Mouse (Mus musculus) bone marrow, adult 2 months (tissue): ENCODE measurements at regions not wholly inside any gene's neighbourhood (a gene's known extent, or its start where the extent isn't known, plus 50 kb on each side); places are given as distances from the start of the nearest gene placed in this dataset.

Experiments used
- H3K27ac ChIP-seq: fragments of 200-500 bp; 2 replicates; pipeline ENCODE4 v1.5.1; 2012; ENCODE audit warnings: low read depth, mild to moderate bottlenecking, control low read depth, inconsistent platforms, low read length; ENCODE audit not compliant: control insufficient read depth, poor library complexity, insufficient read depth
- H3K4me1 ChIP-seq: fragments of 200-500 bp; 2 replicates; pipeline ENCODE4 v1.6.1; 2011; ENCODE audit warnings: low read length; ENCODE audit not compliant: control insufficient read depth, insufficient read depth
- H3K4me3 ChIP-seq: fragments of 200-500 bp; replicated peaks from 2 replicates; pipeline ENCODE3; 2011; ENCODE audit warnings: mild to moderate bottlenecking, low read depth, low read length, control low read depth; ENCODE audit not compliant: control insufficient read depth
- CTCF ChIP-seq: fragments of 200-500 bp; IDR thresholded peaks from 2 replicates; pipeline ENCODE4 v1.5.1; 2011; ENCODE audit warnings: low read length, control low read depth; ENCODE audit not compliant: control insufficient read depth, insufficient read depth
- POLR2A ChIP-seq: fragments of 200-500 bp; IDR thresholded peaks from 2 replicates; pipeline ENCODE4 v1.6.1; 2011; ENCODE audit warnings: low read depth, mild to moderate bottlenecking, control low read depth, low read length, borderline replicate concordance; ENCODE audit not compliant: control insufficient read depth
- WGBS: fragments of 180-500 bp; shearing (Covaris S2); methylation state at CpG from one replicate; pipeline ENCODE4 v1.1.7; 2018; 5-methylcytosine and 5-hydroxymethylcytosine counted together

DNA sequence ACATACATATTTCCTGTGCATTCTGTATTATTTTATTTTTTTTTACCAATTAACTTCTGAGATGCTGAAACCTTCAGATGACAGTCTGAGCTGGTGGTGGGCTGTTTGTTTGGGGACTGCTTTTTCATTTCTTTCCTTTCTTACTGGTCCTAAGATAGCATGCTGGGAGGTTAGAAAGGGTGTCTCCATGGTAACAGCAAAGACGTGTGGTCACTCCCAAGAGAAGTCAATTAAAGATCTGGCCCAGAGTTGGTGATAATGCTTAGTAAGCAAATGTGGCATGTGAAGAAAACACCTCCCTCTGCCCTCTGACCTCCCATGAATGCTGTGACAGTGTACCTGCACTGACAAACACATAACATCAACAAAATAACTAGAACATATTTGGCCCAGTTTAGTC lies 142.5 kb downstream of the Med10 start:
- no peak for TF ChIP-seq CTCF
- TF ChIP-seq POLR2A = no peak
- 45% methylated on average over 1 of the region's 1 CpGs for WGBS
- H3K27ac ChIP-seq = no peak overlapping the region
- no peak overlapping the region for H3K4me3 ChIP-seq
- no peaks in the 10 kb centered on the region for H3K4me1 ChIP-seq

GRCm38 (mm10) chr13:69946615-69947014 lies 144.4 kb downstream of the Med10 start:
- TF ChIP-seq CTCF (no peak), POLR2A (no peak)
- WGBS = 65% methylated on average over 7 of the region's 7 CpGs
- no peaks in the 10 kb centered on the region for H3K4me1 ChIP-seq
- H3K27ac ChIP-seq = no peak overlapping the region
- H3K4me3 ChIP-seq = no peak overlapping the region

- H3K27ac ChIP-seq = no peak overlapping the region
- H3K4me1 ChIP-seq = no peaks in the 10 kb centered on the region
- TF ChIP-seq CTCF = no peak
- TF ChIP-seq POLR2A = no peak
- 82% methylated on average over 4 of the region's 4 CpGs for WGBS
- H3K4me3 ChIP-seq = no peak overlapping the region
These were observed 149.9 kb downstream of the Med10 start for GRCm38 (mm10) chr13:69952061-69952460.

- no peak overlapping the region for H3K4me3 ChIP-seq
- WGBS = 53% methylated on average over 5 of the region's 5 CpGs
- no peaks in the 10 kb centered on the region for H3K4me1 ChIP-seq
- no peak for TF ChIP-seq CTCF
- TF ChIP-seq POLR2A = no peak
- H3K27ac ChIP-seq = no peak overlapping the region
These were observed 152.0 kb downstream of the Med10 start for GRCm38 (mm10) chr13:69954171-69954570.

DNA sequence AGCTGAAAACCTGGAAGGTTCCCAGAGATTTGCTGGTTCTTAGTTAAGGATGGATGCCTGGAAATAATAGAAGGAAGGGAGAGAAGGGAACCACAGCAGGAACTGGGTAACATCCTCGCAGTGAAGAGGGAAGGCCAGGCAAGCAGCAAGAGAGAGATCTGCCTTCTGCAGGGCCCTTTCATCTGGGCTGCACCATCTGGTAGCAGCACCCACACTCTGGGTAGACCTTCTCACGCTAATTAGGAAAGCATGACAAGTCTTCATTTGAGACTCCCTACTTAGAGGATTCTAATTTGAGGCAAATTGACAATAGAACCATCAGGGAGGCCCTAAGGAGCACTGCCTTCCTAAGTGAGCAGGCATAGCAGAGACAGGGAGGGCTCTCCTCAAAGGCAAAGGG lies 153.3 kb downstream of the Med10 start:
- TF ChIP-seq POLR2A = no peak
- no peak for TF ChIP-seq CTCF
- WGBS = 56% methylated on average over 2 of the region's 2 CpGs
- H3K4me1 ChIP-seq = no peaks in the 10 kb centered on the region
- no peak overlapping the region for H3K27ac ChIP-seq
- no peak overlapping the region for H3K4me3 ChIP-seq

- H3K4me3 ChIP-seq = no peak overlapping the region
- TF ChIP-seq POLR2A = no peak
- TF ChIP-seq CTCF = no peak
- no peak overlapping the region for H3K27ac ChIP-seq
- H3K4me1 ChIP-seq = no peaks in the 10 kb centered on the region
- WGBS = 81% methylated on average over 8 of the region's 8 CpGs
These were observed 161.7 kb downstream of the Med10 start for GRCm38 (mm10) chr13:69963944-69964343.

GRCm38 (mm10) chr13:69971281-69972057 lies 169.3 kb downstream of the Med10 start:
- TF ChIP-seq POLR2A = no peak
- no peak for TF ChIP-seq CTCF
- Histone ChIP-seq H3K27ac (no peak overlapping the region), H3K4me3 (no peak overlapping the region), H3K4me1 (no peaks in the 10 kb centered on the region)
- 74% methylated on average over 9 of the region's 9 CpGs for WGBS

GRCm38 (mm10) chr13:69974835-69975234 lies 172.6 kb downstream of the Med10 start:
- TF ChIP-seq CTCF (no peak), POLR2A (no peak)
- H3K27ac ChIP-seq = no peak overlapping the region
- WGBS = 61% methylated on average over 5 of the region's 5 CpGs
- H3K4me3 ChIP-seq = no peak overlapping the region
- H3K4me1 ChIP-seq = no peaks in the 10 kb centered on the region

DNA sequence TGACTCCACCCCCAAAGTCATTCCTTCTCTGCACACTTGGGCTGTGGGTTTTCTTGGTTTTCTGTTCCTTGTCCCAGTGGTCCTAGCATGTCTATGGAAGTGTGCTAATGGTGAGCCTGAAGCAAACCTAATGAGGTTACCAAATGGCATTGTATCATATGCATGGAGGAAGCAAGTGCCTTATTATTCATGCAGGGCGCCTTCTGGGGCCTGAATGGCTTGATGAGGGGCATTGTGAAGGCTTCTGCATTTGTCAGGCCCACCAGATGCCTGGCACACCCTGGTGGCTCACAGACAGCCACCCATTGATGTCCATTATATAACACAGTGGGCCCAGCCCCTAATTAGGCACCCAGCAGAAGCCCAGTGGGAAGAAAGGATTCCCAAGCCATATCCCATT lies 182.0 kb downstream of the Med10 start:
- H3K4me1 ChIP-seq = no peaks in the 10 kb centered on the region
- H3K27ac ChIP-seq = no peak overlapping the region
- no peak overlapping the region for H3K4me3 ChIP-seq
- WGBS = 54% methylated on average over 1 of the region's 1 CpGs
- TF ChIP-seq CTCF (no peak), POLR2A (no peak)

DNA sequence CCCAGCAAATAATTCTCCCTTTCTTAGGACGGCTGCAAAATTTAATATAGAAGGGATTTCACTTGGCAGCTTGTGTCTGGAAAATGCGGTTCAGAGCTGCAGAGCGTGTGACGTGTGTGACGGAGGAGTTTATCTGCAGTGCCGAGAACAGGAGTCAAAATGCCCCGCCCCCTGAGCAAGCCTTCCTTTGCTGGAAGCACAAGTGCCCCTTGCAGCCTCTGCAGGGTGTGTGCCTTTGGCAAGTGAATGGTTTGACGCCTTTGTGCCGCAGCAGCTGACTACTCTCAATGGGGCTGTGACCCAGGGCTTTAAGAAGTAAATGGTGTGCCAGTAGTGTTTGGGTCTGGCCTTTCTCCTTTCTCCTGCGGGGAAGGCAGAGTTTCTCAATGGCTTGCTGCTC lies 185.0 kb downstream of the Med10 start:
- Histone ChIP-seq H3K27ac (no peak overlapping the region), H3K4me1 (no peaks in the 10 kb centered on the region), H3K4me3 (no peak overlapping the region)
- TF ChIP-seq CTCF = no peak
- TF ChIP-seq POLR2A = no peak
- WGBS = 30% methylated on average over 10 of the region's 10 CpGs
